Mouse (Mus musculus) CD8-positive naive resting alpha-beta T cell, adult 2 months (primary cell): Measurements from ENCODE around the gene Arid3a.

ENCODE experiments used
- DNase-seq, 2 experiments: peaks; one replicate each; pipeline ENCODE4 v3.0.0; 2022; ENCODE audit warnings: low read depth in 2 of 2, low spot score in 2 of 2

The Arid3a gene

GRCm38 (mm10) chr10:79974087-79974486 is 47.2 kb downstream of the Arid3a start:
- no peak for DNase-seq

GRCm38 (mm10) chr10:79974668-79975067 is 47.8 kb downstream of the Arid3a start:
- no peak for DNase-seq

GRCm38 (mm10) chr10:79976071-79976721 is 49.4 kb downstream of the Arid3a start:
- DNase-seq, result no peak

- no peak for DNase-seq
Measured at GRCm38 (mm10) chr10:79976722-79977107, 49.9 kb downstream of the Arid3a start.

GRCm38 (mm10) chr10:79977324-79977723 is 50.5 kb downstream of the Arid3a start:
- no peak for DNase-seq

- DNase-seq, result no peak
Measured at GRCm38 (mm10) chr10:79978061-79978460, 51.2 kb downstream of the Arid3a start.

GRCm38 (mm10) chr10:79979401-79980155 is 52.7 kb downstream of the Arid3a start:
- no peak for DNase-seq

- DNase-seq, result no peak
Measured at GRCm38 (mm10) chr10:79983205-79983604, 56.4 kb downstream of the Arid3a start.

- peak; percentile 60 to 67 for DNase-seq
Measured at GRCm38 (mm10) chr10:79983670-79984069, 56.8 kb downstream of the Arid3a start.

- DNase-seq, result peak; percentile 71 to 80
Measured at GRCm38 (mm10) chr10:79984195-79984816, 57.5 kb downstream of the Arid3a start, which contains the start of gene Tmem259. Gene Tmem259 (minus strand): TSS chr10:79984330.

GRCm38 (mm10) chr10:79984871-79985270 is 58.0 kb downstream of the Arid3a start:
- DNase-seq, result peak; percentile 91 to 94

GRCm38 (mm10) chr10:79985334-79986231 is 58.7 kb downstream of the Arid3a start:
- peak; percentile 45 to 58 for DNase-seq

GRCm38 (mm10) chr10:79986232-79986878 is 59.5 kb downstream of the Arid3a start:
- DNase-seq, result peak in 1 of 2 experiments; percentile 9

- DNase-seq, result peak; percentile 90 to 95
Measured at GRCm38 (mm10) chr10:79986963-79987362, 60.1 kb downstream of the Arid3a start.

GRCm38 (mm10) chr10:79987771-79988505 is 61.1 kb downstream of the Arid3a start:
- DNase-seq, result no peak

GRCm38 (mm10) chr10:79988506-79989271 is 61.8 kb downstream of the Arid3a start, which contains the start of gene Cnn2:
Gene Cnn2 (plus strand): TSS chr10:79988584.
- DNase-seq, result peak; percentile 42 to 55

GRCm38 (mm10) chr10:79989272-79989786 is 62.5 kb downstream of the Arid3a start:
- DNase-seq, result peak in 1 of 2 experiments; percentile 14

GRCm38 (mm10) chr10:79989870-79990269 is 63.0 kb downstream of the Arid3a start:
- DNase-seq, result no peak

GRCm38 (mm10) chr10:79991099-79991498 is 64.3 kb downstream of the Arid3a start:
- no peak for DNase-seq
